Mouse (Mus musculus) urinary bladder, postnatal 10 days (tissue): Measurements from ENCODE around the gene Csrp2.

Source experiments
- DNase-seq: peaks from one replicate; pipeline ENCODE4 v3.0.0; 2022; ENCODE audit warnings: low spot score

Csrp2 gene

DNA sequence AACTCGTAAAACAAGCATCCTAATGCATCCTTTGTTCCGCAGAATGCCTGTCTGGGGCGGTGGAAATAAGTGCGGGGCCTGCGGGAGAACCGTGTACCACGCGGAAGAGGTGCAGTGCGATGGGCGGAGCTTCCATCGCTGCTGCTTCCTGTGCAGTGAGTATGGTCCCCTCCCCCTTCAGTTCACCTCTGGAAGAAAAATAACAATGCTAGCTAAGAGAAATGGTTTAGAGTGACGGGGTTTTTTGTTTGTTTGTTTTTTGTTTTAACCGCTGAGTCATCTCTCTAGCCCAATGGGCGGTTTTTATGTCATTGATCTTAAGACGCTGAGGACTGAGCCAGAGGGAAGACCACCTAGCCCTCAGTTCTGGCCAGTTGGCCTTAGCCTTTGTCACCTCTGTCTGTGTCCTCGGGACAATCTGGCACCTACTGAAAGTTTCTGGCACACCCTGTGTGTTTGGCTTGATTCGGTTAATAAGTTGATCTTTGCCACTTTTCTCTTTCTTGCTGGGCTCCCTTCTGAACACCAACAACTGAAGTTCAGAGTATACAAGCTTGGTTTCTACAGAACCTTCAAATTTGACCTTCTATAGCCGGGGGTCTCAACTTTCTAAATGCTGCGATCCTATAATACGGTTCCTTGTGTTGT, 12.4 kb downstream of the Csrp2 start:
- DNase-seq = no peak

DNA sequence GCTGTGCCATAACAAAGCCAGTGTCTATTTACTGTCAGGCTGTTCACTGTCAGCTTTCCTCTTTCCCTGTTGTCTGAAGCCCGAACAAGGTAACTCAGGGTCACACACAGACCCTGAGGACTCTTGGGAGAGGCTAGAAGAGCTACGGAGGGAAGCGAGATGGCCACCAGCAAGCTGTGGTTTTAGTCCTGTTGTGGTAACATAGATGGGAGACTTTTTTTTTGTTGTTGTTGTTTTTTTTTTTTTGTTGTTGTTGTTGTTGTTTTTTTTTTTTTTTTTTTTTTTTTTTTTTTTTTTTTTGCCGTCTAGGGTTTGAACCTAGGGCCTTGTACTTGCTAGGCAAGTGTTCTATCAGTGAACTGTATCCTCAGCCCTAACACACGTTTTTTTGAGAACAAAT, 14.0 kb downstream of the Csrp2 start:
- DNase-seq = no peak

DNA sequence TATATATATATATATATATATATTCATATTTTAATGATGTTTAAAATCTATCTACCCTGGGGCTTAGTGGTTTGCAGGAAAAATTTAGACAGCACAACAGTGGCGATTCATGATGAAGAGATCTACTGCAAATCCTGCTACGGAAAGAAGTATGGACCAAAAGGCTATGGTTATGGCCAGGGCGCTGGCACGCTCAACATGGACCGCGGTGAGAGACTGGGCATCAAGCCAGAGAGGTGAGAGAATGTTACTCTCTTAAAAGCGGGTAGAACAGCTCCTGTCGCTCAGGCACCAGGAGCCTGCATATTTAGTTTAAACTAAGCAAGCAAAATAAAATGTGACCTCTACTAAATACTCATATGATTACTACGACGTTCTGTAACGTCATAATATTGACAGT, 15.5 kb downstream of the Csrp2 start:
- DNase-seq = no peak

DNA sequence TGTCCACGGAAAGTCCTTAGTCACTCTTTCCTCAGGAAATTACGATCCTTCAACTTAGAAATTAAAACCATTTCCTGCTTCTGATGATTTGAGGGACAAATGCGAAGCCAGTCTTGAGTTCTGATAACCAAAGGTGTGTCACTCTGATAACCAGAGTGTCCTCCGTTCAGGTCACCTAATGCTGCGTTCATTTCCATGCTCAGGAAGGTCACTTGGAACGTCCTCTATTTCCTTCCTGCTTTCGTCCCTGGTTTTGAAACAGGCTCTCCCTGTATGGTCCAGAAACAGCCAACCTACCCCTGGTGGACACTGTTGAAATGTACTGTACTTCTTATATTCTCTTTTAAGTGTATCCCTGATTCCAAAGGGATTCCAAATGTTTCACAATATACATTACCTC, 16.1 kb downstream of the Csrp2 start:
- no peak for DNase-seq

DNA sequence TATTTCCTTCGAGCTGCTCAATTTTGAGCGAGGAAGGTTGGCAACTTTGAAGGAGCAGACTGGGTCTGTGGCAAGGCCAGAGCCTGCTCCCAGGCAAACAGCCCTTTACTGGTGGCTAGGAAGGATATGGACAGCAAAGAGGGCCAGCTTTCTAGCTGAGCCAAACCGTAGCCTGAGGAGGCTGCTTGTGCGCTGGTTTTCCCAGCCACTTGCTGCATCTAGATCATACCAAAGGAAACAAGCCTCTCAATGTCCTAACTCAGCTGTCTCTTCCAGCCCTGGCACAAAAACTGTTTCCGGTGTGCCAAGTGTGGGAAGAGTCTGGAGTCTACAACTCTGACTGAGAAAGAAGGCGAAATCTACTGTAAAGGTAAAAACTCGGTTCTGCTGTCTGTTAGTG, 18.8 kb downstream of the Csrp2 start:
- DNase-seq = no peak

DNA sequence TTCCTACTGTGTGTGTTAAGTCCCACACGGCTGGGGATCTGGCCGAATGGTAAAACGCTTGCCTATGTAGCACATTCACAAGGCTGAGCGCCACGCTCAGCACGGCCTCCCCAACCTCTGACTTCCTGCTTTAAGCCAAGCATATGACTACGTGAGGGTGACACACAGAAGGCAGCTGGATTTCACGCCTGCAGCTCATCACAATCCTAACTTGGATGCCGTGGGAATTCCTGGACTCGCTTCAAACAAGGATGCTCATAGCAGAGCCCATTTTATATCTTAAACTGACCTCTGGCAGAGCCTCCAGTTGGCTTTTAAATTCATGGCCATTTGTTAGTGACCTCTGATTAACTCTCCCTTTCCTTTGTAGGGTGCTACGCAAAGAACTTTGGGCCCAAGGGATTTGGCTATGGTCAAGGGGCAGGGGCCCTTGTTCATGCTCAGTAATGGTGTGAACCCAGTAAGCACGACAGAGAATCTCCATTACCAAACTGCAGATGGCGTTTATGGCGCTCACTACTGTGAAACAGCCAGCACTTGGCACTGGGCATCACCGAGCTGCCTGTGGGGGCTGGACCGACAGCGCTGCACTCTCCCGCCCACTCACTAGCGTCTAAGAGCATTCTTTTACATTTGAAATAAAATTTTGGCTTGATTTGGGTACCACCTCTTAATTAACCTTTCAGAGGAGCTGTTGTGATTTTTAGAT, 19.4 kb downstream of the Csrp2 start:
- DNase-seq = no peak

DNA sequence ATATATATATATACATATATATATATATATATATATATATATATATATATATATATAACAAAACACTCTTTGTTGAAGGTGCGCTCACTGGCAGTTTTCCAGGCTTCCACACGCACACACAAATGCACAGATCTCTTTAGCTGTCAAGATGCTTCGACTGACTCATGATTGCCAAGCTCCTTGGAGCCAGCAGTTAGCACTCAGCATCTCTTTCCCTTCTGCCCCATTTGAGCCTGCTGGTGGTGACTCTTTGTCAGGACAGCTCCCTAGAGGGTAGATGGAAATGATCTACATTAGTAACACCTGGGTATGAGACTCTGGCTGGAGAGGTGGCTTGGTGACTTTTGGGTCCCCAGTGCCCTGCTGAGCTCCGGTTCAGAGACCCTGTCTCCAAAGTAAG, 20.1 kb downstream of the Csrp2 start:
- DNase-seq = no peak

DNA sequence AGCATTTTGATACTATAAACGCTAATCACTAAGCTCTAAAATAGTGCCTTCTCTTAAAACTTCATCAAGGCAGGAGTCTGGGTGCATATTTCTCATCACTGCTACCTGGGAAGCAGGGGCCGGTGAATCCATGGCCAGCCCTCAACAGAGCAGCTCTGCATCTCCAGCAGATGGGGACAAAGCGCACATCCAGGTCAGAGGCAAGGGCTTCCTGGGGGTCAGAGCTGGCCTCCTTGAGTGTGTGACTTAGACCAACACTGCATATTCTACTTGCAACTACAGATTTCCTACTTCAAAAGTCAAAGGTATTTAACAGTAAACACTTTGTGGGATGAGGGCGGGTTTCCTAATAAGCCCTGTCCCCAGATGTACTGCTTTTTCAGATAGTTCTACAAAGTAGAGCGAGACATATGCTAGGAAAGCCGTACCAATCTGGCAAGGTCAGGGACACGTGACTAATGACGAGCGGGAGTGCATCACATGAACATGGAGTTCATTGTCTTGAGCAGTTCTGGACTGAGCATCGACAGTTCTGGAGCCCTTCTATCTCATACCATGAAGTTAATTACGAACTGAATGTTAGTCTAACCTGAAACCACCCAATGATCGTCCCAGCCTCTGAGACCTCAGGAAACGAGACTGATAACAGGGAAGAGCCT, 21.3 kb downstream of the Csrp2 start:
- no peak for DNase-seq

DNA sequence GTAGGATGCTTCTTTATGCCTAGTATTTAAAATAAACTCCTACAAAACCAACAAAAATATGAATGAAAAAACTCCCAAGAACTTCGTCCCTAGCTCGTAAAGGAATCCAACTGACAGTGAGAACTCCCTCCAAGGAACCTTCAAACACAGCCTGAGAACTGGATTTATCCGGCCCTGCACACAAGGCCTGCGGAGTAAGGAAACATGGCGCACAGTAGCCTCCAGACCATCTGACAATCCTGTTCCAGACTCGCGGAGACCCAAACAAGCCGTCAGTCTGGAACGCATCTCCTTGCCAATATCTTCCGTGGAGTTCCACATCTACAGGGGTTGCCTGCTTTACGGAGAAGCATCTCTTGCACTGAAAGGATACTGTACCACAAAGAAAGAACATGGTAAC, 22.4 kb downstream of the Csrp2 start:
- no peak for DNase-seq

DNA sequence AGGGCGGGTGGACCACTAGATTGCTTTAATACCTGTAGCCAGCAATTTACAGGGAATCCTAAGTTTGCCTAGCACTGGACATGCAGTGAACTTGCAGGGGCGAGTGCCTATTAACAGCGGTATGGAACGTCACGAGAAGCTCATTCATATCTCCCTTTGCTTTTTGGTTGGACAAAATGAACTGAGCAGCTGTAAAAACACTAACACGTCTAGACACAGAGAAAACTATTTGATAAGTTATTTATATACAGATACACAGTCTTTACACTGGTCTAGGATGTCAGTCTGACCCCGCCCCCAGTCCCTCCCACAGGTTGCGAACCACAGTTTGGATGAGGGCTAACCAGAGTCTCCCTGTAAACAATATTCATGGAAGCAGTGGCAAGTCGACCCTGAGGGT, 23.2 kb downstream of the Csrp2 start:
- no peak for DNase-seq

DNA sequence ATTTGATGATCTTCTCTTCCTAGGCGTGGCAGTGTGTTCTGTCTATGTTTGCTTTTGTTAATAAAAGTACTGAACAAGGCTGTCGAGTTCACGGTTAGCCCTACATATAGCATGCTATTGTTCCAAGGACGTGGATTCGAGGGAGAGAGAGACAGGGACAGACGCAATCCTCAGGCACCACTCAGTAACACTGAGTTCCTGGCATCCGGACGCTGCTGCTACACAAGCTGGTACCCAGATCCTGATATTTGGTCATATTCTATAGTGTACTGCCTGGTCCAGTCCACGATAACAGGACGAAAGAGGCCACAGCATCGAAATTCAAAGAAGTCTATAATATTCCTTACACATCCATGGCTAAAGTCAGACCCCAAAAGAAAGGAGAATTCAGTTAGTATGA, 24.6 kb downstream of the Csrp2 start:
- DNase-seq = no peak

DNA sequence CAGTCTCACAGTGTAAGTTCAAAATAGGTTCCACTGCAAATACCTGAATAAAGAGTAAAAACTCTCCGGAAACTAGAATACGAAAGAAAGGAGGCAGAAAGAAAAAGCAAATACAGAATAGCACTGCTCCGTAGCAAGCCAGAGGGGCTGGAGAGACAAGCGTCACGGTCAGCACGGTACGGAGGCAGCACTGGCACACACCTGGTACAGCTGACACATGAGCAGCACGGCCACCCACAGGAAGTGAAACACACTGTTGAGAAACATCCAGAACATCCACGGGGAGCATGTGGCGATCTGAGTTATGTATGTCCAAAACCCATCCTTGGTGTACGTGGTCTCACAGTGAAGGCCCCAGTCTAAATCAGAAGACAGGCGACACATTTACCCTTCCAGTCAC, 26.4 kb downstream of the Csrp2 start:
- no peak for DNase-seq

DNA sequence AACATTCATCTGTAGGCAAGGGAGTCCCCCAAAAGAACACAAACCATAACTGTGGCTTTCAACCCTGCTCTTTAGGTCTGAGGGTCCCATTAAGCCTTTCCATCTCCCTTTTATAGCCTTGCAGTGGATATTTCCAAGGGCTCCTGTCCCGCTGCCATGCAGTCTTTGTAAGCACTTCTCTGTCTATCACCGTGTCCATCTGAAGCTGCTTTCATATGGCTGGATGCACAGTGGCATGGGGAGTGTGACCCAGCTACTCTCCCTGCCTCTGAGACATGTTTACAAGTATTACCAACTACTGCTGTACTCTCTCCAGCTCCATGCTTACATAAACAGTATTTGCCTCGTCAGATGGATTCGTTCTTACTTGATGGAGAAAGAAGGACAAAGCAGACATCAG, 28.0 kb downstream of the Csrp2 start:
- DNase-seq = no peak

DNA sequence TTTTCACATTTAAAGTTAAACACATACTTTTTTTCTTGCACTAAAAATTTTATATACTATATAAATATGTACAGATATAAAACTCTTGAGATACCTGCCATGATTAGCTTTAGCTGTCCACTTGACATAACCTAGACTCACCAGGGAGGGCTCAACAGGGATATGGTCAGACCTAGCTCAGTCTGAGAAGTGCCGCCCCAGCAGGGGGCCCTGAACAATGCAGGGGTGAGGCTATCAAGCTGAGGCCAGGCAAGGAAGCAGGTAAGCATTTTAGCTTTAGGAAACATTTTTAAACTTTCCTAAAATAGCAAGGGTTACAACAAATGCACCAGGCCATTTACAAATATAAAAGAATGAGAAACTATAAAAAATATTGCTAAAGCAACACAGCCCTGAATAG, 31.5 kb downstream of the Csrp2 start:
- DNase-seq = no peak

DNA sequence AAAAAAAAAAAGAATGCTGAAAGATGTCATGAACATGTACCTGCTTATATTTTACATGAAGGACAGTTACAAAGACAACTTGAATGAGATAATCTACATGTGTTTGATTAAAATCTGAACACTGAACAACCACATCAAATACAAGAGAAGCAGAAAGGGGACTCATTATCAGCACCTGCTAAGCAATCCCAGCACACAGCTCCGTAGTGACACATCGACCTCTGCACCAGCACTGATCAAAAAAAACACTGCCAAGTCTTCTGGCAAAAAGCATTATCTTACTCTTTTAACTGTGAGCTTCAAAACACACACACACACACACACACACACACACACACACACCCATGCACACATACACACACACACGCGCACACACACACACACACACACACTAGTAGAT, 32.2 kb downstream of the Csrp2 start:
- no peak for DNase-seq

DNA sequence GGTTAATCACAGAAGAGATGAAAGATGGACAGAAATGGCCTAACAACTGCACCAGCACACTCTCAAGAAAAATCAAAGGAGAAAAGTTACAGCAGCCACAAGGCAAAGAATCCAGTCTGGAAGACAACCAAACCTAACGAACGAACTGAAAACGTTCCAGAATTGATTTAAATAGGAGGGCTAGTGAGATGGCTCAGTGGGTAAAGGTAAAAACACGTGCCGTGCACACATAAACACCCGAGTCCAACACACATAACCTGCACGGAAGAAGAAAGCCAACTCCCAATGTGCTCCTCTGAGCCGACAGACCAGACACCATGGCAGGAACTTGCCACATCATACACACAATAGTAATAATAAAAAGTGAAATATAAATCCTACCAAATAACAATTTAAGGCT, 32.7 kb downstream of the Csrp2 start:
- no peak for DNase-seq

DNA sequence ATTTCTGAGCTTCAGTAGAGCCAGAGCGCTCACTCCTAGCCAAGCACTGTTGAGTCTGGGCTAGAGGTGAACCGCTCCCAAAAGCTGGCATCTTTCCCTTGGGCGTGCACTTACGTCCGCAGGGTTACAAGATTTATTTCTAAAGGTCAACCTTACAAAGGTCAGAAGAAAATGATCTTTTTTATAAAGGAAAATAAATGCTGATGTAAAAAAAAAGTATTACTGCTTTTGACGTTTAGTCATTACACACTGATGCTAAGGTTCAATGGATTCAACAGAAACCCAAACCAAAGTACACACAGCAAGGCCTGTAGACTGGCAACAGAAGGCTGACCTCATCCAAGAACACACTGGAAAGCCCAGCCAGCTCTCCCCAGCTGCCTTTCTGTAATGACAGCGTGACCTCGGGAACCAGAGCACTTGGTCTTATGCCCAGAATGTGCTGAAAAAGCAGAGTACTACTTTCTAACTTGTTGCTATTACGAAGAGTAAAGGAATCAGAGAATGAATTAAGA, 33.4 kb downstream of the Csrp2 start:
- no peak for DNase-seq

DNA sequence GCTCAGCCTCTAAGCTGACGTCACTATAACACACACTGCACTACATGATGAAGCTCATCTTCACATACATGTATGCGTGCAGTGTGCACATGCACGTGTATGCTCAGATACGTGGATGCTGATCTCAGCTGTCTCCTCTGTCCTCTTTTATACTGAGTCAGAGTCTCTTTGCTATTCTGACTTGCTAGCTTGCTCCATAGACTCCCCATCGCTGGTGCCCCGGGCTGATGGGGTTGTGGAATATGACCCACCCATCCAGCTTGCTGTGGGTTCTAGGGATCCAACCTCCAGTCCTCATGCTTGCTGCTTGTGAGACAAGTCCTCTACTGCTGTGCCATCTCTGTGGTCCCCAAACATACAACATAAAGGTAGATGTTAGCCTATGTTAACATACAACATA, 39.3 kb downstream of the Csrp2 start:
- no peak for DNase-seq

DNA sequence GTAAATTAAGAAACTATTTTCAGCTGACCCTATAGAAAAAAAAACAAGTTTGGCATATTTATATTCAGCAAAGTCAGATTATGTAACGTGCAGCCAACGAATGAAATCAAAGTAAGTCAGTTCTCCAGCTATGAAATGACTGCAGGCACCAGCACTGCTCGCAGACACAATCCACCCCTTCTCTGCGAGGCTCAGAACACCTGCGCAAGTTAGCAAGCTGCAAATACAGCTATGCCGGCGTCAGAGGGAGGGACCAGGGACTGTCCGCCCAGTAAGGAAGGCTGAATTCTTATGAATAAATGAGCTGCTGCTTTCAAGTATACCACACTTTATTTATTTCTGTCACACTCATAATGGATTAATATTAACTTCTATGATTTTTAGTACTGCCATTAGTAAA, 40.2 kb downstream of the Csrp2 start:
- DNase-seq = no peak

DNA sequence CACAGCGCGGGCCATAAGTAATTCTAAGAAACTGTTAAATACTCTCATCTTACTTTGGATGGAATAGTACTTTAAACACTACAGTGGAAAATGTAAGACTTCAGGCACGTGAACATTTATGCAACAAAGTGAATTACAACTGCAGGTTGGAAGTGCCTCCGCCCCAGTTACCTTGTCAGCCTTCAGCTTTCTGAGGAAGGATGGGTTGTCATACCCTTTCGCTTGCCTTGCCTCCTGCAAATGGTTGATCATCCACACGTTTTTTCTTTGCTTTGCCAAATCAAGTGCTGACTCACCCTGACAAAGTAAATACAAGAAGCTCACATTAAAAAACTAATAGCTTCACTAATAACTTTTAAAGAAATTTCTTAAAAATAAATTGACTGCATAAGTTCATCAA, 41.3 kb downstream of the Csrp2 start:
- no peak for DNase-seq

DNA sequence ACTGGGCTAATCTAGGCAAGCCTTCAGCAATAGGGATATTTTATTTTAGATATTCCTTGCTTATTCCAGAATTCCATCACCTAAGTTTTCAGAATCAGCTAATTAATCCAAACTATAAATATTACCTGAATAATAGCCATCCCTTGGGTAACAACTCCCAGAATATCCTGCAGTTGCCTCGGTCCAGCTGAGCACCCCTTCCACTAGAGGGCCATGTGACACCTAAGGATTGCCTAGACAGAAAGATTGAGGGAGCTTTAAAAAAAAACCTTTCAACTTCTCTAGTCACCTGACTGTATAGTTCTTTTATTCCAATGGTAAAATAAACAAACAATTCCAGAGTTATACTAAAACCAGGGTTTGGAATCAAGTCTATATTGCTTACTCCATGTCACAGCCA, 42.6 kb downstream of the Csrp2 start:
- DNase-seq = no peak

DNA sequence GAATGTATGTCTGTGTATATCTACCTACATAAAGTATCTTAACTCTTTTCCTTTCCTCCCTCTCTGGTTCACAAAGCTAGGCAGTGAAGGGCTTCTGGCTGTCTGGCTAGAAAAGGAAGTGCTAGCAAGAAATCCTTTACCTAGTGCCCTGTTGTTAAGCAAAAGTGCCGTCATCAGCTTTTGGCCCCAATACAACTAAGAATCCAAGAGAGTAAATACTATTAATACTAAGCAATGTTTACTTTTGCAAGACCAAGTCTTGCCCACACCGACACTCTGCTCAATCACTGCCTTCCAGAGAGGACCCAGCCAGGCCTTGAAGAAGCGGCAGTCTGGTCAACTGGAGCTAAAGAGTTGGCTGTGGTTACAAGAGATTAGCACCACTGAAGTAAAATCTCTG, 51.5 kb downstream of the Csrp2 start:
- no peak for DNase-seq

DNA sequence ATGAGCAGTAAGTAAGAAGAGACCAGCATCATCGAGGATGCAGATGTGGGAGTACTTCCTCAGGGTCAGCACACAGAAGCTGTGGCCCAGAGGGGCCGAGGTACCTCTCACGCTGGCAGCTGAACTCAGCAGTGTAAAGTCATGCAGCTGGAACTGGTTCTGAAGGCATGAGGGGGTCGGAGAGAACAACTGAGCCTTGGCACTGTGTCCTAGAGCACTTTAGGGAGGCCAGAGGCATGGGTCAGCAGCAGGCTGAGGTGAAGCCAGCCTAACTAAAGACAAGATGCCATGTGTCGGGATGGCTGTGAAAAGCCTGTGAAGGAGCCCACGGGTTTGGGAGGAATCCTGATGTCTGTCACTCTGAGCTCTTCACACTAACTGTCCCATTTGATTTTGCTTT, 51.9 kb downstream of the Csrp2 start:
- no peak for DNase-seq

DNA sequence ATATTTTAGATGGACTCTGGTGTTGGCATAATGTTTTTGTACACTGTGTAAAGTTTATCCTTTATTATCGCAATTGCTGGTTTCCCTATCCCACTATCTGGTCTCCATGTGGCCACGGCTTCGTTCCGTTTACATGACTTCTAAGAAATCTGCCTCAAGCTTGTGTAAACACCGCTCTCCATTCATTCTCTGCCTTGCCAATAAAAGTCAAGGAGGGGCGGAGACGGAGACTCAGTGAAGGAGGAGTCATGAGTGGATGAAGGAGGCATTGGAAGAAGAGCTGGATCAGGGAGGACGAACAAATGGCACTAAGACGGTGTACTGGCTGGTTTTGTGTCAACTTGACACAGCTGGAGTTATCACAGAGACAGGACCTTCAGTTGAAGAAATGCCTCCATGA, 52.4 kb downstream of the Csrp2 start:
- DNase-seq = no peak
